Mouse (Mus musculus): ENCODE data around the gene Vmn2r19. TPM values are rescaled to one million over a fixed set of nuclear protein-coding genes. Genes with fewer than 3 reads are reported as not detected.

The Vmn2r19 gene
- polyA plus RNA-seq (2012; rRNA removed) = not detected in 2 replicates

DNA sequence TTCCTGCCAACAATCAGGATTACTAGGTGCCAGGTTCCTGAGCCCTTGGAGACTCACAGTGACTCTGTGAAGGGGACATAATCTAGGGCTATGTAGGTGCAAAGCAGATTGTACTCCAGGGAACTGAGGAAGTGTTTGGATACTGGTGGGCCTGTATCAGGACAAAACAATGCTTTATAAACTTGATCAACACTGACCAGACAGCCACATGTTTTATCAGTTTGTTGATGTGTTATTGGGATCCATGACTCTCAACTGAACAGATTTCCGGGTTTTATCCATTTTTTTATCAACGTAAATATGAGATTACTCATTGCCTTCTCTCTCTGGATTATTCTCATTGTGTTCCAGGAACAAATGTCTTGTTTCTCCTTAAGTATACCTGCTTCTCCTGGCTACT is at the start of gene Vmn2r19:
Gene Vmn2r19 (plus strand): TSS at position 301 of the 400 bp plus-strand sequence.

DNA sequence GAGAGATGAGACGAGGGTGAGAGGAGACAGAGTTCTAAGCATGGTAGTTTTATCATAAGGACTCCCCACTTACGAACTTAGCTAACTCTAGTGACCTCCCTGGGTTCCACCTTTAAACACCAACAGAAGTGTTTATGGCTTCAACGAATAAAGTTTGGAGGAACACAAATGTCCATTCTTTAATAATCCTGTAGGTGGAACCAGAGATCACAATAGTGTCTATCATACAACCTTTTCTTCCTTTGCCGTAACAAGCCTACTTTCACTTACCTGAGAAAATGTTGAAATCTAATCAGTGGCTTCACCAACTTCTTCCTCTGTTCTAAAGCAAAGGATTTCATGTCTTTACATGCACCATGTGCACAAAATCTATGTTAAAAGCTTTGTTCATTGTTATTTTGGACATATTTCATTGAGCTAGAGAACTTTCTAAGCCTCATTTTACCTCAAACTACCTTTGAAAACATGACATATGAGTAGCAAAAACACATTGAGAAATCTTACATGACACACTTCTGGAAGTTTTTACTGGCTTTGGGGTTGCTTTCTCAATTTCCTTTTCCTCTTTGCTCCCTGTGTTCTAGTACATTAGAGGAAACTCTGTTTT is 46.5 kb upstream of the Vmn2r19 start, which contains the start of gene Clec4d:
Gene Clec4d (plus strand): TSS at position 557 of the 607 bp plus-strand sequence.

DNA sequence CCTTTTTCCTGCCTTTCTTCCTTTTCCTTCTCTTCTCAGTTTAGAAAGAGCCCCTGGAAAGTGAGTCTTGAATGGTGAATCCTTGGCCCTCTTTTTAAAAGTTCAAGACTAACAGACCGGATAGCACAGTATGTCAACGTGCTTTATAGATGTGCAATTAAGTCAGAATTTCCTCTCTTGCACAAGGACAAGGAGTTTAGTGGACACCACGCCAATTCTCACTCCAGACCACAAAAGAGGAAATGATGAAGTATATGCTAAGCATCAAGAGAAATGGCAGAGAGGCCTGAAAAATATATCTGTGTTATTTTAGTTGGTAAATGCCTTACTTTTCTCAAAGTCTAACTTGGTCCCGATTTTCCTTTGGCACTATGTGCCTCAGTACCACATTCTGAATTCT is 18.4 kb upstream of the Vmn2r19 start, which contains the start of gene Clec4e:
Gene Clec4e (minus strand): TSS at position 118 of the 400 bp plus-strand sequence.

Other genes with a start within 250 kb of the Vmn2r19 start
- gene Clec4a2, start 201.9 kb upstream of the Vmn2r19 start, polyA plus RNA-seq (2012; rRNA removed) = 11.2 and 13.0 TPM in 2 replicates
- 0.37 and 0.50 TPM in 2 replicates for gene Clec4b2, start 135.4 kb upstream of the Vmn2r19 start, polyA plus RNA-seq (2012; rRNA removed)
- gene Clec4n, start 78.5 kb upstream of the Vmn2r19 start, polyA plus RNA-seq (2012; rRNA removed) = 11.4 and 15.2 TPM in 2 replicates
- 2.5 and 2.6 TPM in 2 replicates for gene Clec4d, start 46.2 kb upstream of the Vmn2r19 start, polyA plus RNA-seq (2012; rRNA removed)
- 1.1 and 1.2 TPM in 2 replicates for gene Clec4e, start 18.5 kb upstream of the Vmn2r19 start, polyA plus RNA-seq (2012; rRNA removed)
- gene Vmn2r20, start 109.8 kb downstream of the Vmn2r19 start, polyA plus RNA-seq (2012; rRNA removed) = not detected in 2 replicates
- gene Vmn2r21, start 225.1 kb downstream of the Vmn2r19 start, polyA plus RNA-seq (2012; rRNA removed) = not detected in 2 replicates